In the genomic region with DNA sequence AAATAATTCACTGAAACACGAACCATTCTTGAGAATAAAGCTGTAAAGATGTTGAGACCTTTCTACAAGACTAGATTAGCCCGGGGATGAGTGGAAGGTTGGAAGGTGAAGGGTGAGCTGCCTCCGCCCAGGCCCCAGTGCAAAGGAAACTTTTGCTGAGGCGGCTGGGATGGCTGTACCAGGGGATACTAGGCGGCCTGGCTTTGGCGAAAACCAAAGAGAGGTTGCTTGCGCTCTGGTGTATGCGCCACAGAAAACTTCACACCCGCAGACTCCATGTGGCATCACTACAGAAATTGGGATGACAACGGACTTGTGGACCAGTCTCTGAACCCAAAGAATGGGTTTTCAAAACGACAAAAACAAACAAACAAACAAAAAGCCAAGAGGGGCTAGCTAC, we compare ENCODE assay signal across 14 mouse cellular contexts. TPM values are rescaled to one million over a fixed set of nuclear protein-coding genes. Genes with fewer than 3 reads are reported as not detected.
A peak's percentile ranks its signal among the peaks of the same experiment; 100 is the strongest.
DNase-seq lines count a peak whose midpoint lies in the region; ATAC-seq and TF ChIP-seq lines count a peak whose summit lies in the region.
"Had no signal": no experiment of that assay in that cellular context is flagged by ENCODE, and none has a peak within 500 bp of the region (broad histone marks: within the 10 kb centered on the region; RNA-seq: fewer than 3 reads in every experiment).

No protein-coding gene starts in this region.

- no peak for TF ChIP-seq CTCF in cerebellum, adult 2 months (IDR thresholded peaks at IDR 0.05; ENCODE audit: borderline replicate concordance, insufficient read depth, low read depth, low read length)

- H3K4me3 ChIP-seq in cerebellum, adult 2 months (replicated peaks; ENCODE audit: insufficient read depth, low read depth, low read length), result no peak overlapping the region
- H3K4me3 ChIP-seq in hindbrain, embryonic 13.5 days, result peak overlapping the region; percentile 47
- H3K4me3 ChIP-seq in midbrain, embryonic 13.5 days (replicated peaks), result peak overlapping the region; percentile 39; the same call in 1 of the 2 replicates
- H3K4me3 ChIP-seq: limb, embryonic 12.5 days had no signal

- no peaks in the 10 kb centered on the region for H3K4me1 ChIP-seq in cerebellum, adult 2 months (ENCODE audit: control insufficient read depth, insufficient read depth, low read length)
- peaks cover 18% of the 10 kb centered on the region for H3K4me1 ChIP-seq in hindbrain, embryonic 13.5 days (replicated peaks)
- peaks cover 20% of the 10 kb centered on the region for H3K4me1 ChIP-seq in midbrain, embryonic 13.5 days (replicated peaks)

- peak overlapping the region; percentile 58 for H3K4me2 ChIP-seq in hindbrain, embryonic 13.5 days
- H3K4me2 ChIP-seq in midbrain, embryonic 13.5 days (replicated peaks), result no peak overlapping the region
- H3K4me2 ChIP-seq: limb, embryonic 12.5 days had no signal

- H3K36me3 ChIP-seq in hindbrain, embryonic 13.5 days, result no peaks in the 10 kb centered on the region
- H3K36me3 ChIP-seq in midbrain, embryonic 13.5 days, result no peaks in the 10 kb centered on the region
- H3K36me3 ChIP-seq: limb, embryonic 12.5 days had no signal

- H3K9ac ChIP-seq in hindbrain, embryonic 13.5 days, result peak overlapping the region; percentile 76
- H3K9ac ChIP-seq in midbrain, embryonic 13.5 days (replicated peaks), result no peak overlapping the region
- H3K9ac ChIP-seq: limb, embryonic 12.5 days had no signal

- H3K9me3 ChIP-seq in hindbrain, embryonic 13.5 days, result no peaks in the 10 kb centered on the region
- no peaks in the 10 kb centered on the region for H3K9me3 ChIP-seq in midbrain, embryonic 13.5 days
- H3K9me3 ChIP-seq: limb, embryonic 12.5 days had no signal

- WGBS in cerebellum, adult 2 months, result 16% methylated on average over 11 of the region's 11 CpGs
- WGBS in hindbrain, embryonic 13.5 days, result 4% methylated on average over 11 of the region's 11 CpGs
- WGBS in midbrain, embryonic 13.5 days, result 3% methylated on average over 11 of the region's 11 CpGs

- peak; percentile 8 to 10 for DNase-seq in cerebellum, postnatal 10 days
- DNase-seq in cerebellum, adult 2 months, result no peak
- DNase-seq in R1 (ENCODE audit: low read depth, low spot score), result peak; percentile 18
- no peak for DNase-seq in adrenal gland, postnatal 14 days
- DNase-seq in thymus, postnatal 14 days, result no peak
- DNase-seq in spleen, adult 18-20 months, result no peak
- DNase-seq: heart, adult 18-20 months; lung, adult 2 months; thymus, postnatal 36 days had no signal

- no peak for TF ChIP-seq POLR2A in cerebellum, adult 2 months (IDR thresholded peaks at IDR 0.05; ENCODE audit: borderline replicate concordance, insufficient read depth, low read length)

- ATAC-seq in hindbrain, embryonic 13.5 days (ENCODE audit: low FRiP score), result no peak
- ATAC-seq in midbrain, embryonic 13.5 days, result no peak

- no peak overlapping the region for H3K27ac ChIP-seq in cerebellum, adult 2 months (ENCODE audit: insufficient read depth, low read length)
- peak overlapping the region; percentile 86 for H3K27ac ChIP-seq in hindbrain, embryonic 13.5 days
- H3K27ac ChIP-seq in midbrain, embryonic 13.5 days, result no peak overlapping the region
- H3K27ac ChIP-seq: limb, embryonic 12.5 days had no signal

- peaks cover 3% of the 10 kb centered on the region; the same call in 1 of the 2 replicates for H3K27me3 ChIP-seq in cerebellum, adult 2 months (ENCODE audit: control insufficient read depth, insufficient read depth, low read length)
- H3K27me3 ChIP-seq in hindbrain, embryonic 13.5 days, result peaks cover 84% of the 10 kb centered on the region
- H3K27me3 ChIP-seq in midbrain, embryonic 13.5 days, result peaks cover 80% of the 10 kb centered on the region

RNA-seq across cellular contexts. Expression of a gene that starts 2.7 kb away (rescaled TPM):
- 2.9 and 3.6 TPM in 2 replicates for polyA plus RNA-seq in cerebellum, adult 2 months (2012; rRNA removed)
- polyA plus RNA-seq in hindbrain, embryonic 13.5 days (2015; fragmentation: Nextera tagmentation; extraction: Ambion mirVana), result 32.9 and 41.1 TPM in 2 replicates
- polyA plus RNA-seq in midbrain, embryonic 13.5 days (2015; fragmentation: Nextera tagmentation; extraction: Ambion mirVana), result 5.3 and 5.9 TPM in 2 replicates
- total RNA-seq in adrenal gland, postnatal 14 days (2021), result not detected in 2 replicates
- total RNA-seq: heart, adult 18-20 months; layer of hippocampus, postnatal 10 days had no signal
- polyA plus RNA-seq: cortical plate, adult 2 months; limb, embryonic 12.5 days; lung, adult 2 months had no signal

Comparison
In these comparisons a context has a peak if more than half of its experiments do, and no peak if none do; other contexts are left out.
1. DNase-seq: peak in cerebellum, postnatal 10 days (2 of 2) and R1 (single experiment); none in cerebellum, adult 2 months (0 of 2), adrenal gland, postnatal 14 days (single experiment), thymus, postnatal 14 days (single experiment) and spleen, adult 18-20 months (0 of 2).